Mouse (Mus musculus) thymus, postnatal 14 days (tissue): ENCODE results near the gene Rnf149.

Experiments
- DNase-seq: peaks from one replicate; pipeline ENCODE4 v3.0.0; 2021

Rnf149 gene

DNA sequence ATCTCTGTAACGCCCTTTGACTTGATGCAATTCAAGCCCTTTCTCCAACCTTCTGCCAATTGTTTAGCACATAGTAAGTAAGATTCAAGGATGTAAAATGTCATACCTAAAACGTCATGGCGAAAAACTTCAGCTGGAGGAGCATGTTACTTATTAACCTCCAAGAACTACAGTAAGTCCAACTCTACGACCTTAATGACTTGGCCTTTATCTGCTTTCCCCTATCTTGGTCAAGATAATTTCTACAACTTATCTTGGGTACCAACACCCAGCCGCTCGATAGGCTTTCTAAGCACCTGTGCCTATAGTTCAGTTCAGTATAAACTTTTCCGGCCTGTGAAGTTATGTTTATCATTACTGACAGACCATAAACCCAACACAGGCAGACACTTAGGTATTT lies 3.3 kb downstream of the Rnf149 start:
- DNase-seq, result no peak

DNA sequence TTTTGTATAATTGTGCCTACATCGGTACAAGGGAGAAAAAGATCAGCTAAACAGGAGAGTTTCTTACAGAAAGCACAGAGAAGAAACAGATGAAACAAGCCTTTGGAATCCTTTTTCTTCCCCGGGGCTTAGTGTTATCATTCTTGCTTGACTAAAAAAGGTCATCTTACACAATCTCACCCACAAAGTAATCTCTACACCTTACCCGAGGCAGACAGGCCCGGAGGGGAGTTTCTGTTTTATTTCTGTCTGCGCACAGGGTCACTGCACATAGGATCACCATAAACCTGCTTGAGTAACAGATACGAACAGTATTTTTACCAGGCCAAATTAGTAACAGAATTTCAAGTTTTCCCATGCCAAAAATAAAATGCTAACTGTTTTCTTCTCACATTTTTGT lies 5.6 kb downstream of the Rnf149 start:
- DNase-seq, result no peak

DNA sequence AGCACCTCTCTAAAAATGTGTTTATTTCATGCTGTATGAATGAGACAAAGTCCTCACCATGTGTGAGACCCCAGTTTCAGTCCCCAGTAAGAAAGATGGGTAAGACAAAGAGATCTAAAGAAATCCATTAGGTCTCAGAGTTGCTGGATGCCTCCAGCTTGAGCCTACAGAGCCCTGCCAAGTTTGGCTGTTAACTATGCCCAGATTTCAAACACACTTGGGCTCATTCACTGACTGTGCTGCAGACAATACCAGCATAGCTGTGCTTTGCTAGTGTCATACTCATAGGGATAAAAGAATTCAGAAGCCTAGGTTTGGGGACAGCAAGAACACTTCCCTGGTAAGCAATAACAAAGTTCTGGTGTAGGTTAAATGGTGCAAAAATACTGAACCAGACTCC lies 9.1 kb downstream of the Rnf149 start:
- no peak for DNase-seq

DNA sequence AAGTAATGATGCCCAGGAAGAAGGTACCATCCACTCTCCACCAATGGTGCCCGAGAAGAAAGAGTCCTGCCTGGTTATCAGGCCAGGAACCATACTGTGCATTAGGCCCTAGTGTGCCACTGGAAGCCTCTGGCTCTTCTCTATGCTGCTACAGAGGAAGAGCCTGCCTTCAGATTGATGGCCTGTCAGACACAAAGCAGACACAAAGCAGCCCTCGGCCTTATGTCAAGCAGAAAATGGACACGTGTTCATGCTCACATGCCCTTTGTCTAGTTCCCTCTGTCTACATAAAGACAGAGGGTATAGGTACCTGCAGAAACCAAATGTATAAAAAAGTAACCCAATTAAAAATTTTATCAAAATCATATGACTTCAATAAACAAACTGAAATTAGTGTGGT lies 12.6 kb downstream of the Rnf149 start:
- no peak for DNase-seq

DNA sequence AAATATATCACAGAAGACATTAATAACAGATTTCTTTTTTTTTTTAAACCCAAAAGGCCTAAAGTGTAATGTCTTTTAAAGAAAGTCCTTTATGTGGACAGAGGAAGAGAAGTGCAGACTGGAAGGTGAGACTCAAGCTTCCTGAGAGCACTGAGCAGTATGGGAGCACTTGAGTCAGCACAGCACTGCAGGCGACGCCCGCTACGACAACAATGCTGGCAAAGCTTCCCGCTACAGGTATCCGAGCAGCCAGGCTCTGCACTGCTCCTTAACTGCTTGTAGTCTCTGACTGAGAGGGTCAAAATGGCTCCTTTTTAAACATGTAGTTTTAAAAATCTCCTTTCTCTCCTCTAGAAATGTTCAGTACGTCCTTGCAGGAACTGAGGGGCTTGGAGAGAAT lies 14.0 kb downstream of the Rnf149 start:
- DNase-seq, result no peak

DNA sequence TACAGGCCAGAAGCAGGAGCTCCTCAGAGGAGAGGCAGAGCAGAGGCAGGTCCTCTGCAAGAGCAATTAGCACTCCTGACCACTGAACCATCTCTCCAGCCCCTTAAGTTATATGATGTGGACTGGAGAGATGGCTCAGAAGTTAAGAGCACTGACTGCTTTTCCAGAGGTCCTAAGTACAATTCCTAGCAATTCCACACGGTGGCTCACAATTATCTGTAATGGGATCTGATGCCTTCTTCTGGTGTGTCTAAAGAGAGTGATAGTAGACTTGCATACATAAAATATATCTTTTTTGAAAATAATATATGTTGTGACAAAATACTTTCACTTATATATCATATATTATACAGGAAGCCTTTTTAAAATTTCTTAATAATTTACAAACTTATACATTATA lies 15.3 kb downstream of the Rnf149 start:
- no peak for DNase-seq

DNA sequence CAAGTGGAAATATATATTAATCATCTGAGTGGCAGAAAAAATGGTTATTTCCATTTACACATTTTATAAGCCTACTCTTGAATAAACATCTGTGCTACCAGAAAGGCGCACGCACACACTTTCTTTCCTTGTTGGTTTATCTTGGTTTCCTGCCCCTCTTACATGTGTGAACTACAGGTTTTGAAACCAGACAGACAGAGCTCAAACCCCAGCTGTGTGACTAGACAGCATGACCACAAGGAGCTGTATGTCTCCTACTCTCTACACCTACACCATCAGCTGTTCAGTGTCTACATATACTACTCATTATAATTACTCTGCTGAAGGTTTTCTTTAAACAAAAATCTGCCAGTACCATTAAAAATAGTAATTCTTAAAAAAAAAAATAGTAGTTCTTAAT lies 18.2 kb downstream of the Rnf149 start:
- peak; percentile 36 for DNase-seq

DNA sequence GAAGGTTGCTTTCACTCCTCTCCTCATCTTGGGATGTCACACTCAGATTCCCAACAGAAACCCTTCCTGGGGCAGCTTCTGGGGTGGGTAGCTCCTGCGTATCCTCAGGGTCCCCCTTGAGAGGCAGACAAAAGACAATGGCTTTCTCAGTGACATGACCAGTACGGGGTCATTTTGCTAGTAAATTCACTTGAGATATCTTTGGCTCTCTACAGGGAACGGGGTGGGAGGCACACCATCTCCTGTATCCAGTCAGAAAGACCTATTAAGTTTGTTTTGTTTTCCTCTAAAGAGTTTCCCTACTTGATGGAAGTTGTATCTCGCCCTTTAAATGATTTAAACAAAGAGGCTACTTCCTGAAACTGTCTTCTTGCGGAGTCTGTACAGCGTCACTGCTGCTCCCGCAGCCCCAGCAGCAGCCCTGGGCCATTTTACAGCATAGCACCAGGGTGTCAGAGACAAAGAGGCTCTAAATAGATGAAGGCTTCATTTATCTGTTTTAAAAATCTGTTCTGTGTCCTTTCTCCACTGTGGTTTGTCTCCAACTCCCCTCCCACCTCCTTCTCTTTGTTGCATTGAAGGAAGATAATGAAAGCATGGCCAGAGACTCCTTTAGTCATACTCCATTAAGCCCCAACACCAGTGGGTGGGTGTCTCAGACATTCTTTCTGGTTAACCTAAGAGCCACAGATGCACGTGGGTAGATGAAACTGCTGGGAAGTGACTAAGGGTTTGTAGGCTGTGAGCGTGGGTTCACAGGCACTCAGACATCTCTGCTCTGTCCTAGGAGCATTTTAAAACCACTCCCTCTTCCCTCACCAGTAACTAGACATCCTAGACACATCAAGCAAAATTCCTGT lies 21.4 kb downstream of the Rnf149 start:
- no peak for DNase-seq

DNA sequence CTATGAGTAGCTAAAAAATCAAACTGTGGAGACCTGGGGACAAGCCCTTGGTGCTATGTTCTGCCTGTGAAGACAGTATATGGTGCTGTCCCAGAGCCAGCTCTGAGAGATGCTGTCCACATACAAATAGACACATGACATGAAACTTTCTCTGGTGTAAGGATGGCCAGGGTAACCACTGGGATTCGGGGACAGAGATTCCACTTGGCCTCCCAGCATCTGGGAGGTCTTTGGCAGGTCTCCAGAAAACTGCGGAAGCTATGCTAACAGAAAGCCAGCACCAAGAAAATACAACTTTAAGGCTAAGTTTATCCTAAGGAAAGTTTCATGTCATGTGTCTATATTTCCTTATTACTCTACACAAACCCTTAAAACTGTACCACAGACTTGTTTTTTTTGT lies 27.4 kb downstream of the Rnf149 start:
- no peak for DNase-seq

DNA sequence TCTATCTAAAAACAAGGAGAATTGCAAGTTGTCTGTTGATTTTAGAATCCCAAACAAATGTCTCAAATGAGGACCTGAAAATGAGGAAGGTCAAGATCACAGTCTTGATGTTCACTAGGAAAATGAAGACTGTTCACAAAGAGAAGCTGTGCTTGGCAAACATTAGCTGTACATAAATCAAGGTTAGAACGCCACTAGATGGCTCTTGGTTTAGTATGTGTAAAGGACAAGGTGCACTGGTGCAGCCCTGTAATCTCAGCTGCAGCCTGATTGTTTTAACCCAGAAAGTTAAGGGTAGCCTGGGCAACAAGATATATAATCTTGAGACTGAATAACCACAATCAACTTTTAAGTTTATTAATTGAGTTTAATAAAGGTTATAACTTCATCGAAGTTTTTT lies 30.0 kb downstream of the Rnf149 start:
- no peak for DNase-seq

DNA sequence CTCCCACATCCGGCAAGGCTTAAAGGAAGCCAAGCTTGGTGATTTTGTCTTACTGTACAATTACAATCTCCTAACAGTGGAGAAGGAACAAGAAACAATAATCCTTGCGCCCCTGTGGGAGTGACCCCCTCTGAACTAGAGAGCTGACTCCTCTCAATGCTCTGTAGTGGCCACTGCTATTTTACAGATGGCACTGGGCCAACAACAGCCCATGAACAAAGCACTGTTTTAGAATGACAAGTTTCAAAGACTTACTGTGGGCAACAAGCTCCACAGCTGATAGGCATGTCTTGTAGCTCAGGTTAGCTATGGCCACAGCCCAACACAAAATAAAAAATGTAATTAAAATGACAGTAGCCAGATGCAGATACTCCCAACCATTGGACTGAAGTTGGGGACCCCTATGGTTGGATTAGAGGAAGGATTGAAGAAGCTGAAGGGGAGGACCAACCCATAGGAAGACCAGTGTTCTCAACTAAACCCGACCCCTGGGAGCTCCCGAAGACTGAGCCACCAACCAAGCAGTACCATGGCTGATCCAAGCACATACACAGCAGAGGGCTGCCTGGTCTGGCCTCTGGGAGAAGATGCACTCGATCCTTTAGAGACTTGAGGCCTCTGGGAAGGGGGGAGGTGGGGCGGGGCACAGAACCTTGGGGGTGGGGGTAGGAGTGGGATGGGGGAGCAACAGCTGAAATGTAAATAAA lies 30.9 kb downstream of the Rnf149 start:
- no peak for DNase-seq

DNA sequence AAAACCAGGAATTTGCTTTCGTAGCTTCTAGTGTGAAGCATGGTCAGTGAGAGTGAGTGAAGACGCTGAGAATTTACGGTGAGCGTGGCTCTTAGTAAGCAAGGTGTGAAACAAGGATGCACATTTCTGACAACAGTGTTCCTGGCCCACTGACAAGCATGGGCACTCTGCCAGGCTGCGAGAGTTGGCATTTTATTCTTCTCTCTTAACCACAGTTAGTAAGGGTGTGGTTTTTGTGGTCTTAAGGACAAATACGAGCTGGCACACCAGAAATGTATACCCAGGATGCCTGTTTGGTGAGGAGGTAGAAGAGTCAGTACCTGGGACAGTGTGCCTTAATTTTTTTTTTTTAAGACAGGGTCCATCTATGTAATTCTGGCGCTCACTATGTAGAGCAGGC lies 31.6 kb downstream of the Rnf149 start:
- DNase-seq, result no peak

DNA sequence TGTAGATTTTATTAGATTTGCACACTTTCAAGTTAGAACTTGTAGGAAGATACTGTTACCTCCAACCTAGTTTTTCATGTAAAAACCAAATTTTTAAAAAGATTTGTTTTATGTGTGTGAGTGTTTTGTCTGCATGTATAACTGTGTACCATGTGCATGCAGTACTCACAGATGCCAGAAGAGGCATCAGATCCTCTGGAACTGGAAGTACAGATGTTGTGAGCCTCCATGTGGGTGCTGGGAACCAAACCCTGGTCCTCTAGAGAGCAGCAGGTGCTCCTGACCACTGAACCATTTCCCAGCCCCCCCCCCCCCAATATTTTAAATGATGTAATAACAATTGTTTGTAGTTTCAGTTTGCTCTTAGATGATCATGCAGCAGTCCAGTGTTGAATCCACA lies 36.6 kb downstream of the Rnf149 start:
- no peak for DNase-seq

DNA sequence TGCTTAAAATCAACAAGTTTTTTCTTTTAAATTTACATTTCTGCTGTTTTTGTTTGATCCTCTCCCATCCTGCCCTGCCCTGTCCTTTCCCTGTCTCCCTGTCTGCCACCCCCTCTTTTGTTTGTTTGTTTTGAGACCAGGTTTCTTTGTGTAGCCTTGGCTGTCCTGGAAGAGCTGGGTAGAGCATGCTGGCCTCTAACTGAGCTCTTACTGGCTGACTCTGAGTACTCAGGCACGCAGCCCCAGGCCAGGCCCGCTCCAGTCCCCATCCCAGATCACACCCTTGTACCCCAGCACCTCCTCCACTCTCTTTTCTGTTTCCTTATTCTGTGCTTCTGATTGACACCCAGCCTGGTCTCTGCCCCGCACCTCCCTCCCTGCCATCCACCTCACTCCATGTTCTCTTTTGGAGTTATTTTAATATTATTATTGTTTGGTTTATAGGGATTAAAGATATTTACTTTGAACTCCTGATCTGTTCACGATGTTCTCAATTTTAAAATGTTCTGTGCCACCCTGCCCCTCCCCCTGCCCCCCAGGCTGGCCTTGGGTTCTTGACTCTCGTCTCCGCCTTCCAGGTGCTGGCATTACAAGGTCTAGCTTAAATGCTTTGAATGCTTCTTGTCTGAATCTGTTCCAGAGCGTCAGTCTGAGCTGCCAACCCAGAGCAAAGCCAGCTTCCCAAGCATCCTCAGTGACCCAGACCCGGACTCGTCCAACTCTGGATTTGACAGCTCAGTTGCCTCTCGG lies 39.4 kb downstream of the Rnf149 start:
- DNase-seq, result no peak

DNA sequence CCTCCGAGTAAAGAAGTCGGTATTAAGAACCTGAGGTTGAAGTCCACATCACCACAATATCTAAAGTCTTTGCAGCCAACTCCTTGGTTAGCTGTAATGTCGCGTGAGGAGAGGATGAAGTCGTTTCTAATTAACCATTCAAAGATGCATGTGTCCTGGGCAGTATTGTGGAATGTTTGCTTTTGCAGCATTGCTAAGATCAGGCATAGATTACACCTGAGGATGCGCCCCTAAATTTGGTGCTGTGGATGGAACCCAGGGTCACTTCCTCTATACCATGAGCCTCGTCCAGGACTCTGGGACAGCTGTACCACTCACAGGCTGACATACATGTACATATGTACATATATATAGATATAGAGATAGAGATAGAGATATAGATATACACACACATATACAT lies 40.5 kb downstream of the Rnf149 start:
- DNase-seq, result no peak

DNA sequence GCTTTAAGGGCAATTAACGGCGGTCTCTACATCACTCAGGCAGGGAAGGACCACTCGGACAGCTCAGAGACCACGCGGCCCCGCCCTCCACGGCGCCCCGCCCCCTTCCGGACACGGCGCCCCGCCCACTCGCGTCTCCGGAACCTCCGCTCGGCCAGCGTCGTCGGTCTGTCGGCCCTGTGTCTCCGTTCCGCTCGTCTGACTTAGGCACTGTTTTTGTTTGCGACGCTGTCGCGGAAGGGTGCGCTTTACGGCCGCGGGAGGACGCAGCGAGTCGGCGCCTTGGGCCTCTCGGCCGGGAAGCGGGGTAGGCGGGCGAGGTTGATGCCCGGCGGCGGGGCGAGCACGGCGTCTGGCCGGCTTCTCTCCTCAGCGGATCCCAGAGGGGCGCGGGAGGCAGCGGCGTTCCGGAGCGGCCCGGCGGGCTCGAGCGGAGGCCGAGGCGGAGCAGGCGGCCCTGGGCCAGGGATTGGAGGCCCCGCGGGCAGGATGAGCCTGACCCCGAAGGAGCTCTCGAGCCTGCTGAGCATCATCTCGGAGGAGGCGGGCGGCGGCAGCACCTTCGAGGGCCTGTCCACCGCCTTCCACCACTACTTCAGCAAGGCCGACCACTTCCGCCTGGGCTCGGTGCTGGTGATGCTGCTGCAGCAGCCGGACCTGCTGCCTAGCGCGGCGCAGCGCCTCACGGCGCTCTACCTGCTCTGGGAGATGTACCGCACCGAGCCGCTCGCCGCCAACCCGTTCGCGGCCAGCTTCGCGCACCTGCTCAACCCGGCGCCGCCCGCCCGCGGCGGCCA lies 41.5 kb downstream of the Rnf149 start:
- peak; percentile 97 for DNase-seq

DNA sequence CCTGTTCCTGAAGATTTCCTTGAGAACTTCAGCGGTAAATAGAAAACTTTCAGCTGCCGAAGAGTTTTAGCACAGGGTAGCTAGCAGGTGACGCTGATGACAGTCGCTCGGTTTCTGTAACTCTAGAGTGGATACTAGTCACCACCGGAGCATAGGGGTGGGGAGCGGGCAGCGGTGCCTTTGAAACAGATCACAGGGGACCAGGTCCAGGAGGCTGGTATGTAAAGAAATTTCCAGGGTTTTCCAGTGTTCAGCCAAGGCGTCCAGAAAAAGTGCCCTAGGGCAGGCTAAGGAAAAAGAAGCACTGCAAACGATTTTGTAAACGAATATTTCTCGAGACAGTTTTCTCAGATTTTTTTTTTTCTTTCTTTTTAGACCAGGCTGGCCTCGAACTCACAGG lies 42.4 kb downstream of the Rnf149 start, which contains the start of gene Cnot11:
Gene Cnot11, plus strand, starts transcription at position 162 of the 400 bp plus-strand sequence.
- DNase-seq, result peak; percentile 24

DNA sequence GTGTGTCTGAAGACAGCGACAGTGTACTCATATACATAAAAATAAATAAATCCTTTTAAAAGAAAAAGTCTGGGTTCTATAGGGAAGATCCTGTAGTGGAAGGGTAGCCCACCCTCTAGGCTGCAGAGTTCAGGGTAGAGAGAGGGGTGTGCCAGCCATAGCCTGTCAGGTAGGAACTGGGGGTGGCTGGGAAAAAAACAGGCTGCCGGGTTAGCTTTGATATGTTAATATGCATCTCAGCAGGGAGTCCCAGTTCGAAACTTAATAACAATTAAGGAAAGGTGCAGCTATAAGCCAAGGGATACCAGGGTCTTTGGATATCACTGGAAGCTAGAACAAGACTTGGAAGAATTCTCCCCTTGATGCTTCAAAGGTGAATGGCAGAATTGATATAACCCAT lies 43.3 kb downstream of the Rnf149 start:
- DNase-seq, result no peak

DNA sequence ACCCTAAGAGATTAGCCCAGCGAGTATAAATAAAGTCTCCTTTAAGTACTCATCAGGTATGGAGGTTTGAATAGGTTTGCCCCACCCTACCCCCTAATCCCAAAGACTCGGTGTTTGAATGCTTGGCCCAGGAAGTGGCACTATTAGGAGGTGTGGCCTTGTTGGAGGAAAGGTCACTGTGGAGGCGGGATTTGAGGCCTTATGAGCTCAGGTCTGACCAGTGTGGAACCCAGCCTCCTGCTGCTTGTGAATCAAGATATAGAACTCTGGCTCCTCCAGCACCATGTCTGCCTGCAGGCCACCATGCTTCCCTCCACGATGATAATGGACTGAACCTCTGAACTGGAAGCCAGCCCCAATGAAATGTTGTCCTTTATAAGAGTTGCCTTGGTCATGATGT lies 46.2 kb downstream of the Rnf149 start:
- DNase-seq, result no peak

DNA sequence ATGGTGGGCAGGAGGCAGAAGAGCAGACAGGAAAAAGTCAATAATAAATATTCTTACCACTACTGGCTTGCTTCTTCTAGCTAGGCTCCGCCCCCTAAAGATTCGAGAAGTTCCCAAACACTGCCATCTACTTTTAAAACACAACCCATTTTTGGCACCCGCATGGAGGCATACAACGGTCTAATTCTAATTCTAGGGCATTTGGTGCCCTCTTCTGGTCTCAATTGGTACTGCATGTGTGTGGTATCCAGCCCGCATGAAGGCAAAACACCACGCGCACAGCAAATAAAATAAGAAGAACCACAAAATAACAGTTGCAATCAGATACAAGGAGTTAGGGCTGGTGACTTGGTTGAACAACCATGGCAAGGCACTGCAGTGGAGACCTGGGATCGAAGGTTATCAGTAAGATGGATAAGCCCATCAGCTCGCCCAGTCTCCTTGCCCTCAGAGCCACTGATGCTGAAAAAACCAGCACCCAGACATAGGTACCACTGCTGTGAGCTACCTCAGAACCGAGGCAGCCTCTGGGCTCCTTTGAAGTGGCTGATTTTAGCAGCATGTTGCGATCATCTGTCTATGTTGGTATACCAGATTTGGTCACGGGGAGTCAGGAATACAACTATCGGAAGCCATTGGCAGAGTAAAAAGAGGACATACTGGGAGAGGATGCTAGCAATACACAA lies 46.8 kb downstream of the Rnf149 start:
- DNase-seq, result peak; percentile 79

DNA sequence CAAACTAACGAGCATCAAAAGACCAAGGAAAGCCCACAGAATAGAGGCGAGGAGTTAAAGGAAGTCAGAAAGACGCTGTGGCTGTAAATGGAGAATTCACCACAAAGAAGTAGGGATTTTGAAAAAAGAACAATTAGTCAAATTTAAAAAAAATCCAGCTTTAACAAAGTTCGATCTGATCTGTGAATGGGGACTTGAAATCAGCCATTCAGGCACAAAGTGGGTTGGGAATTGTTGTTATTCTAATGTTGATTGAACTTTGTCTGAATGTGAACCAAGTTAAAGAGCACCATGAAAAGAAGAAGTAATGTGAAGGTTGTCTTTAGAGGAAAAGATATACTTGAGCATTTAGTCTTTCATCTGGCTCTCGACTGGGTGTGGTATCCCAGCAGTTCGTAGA lies 48.9 kb downstream of the Rnf149 start:
- DNase-seq, result no peak

DNA sequence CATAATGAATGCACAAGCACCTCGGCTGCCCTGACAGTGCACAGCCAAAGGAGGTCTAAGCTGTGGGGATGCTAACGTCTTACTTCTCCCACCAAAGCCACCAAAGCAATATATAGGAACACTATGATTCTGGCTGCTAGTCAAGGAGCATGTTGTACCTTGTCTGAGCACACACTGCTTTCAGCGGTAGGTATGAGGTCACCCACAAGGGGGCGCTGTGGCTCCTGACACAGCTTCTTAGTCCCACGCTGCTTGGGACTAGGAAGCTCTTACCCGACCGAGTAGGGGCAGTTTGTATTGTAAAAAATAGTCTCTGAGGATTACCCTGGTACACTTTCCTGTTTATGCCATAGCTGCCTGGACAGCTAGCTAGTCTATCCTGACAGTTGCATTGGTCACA lies 49.8 kb downstream of the Rnf149 start:
- DNase-seq, result peak; percentile 88
